Mouse (Mus musculus): Measurements from ENCODE around the gene Lmntd1.

Gene Lmntd1

DNA sequence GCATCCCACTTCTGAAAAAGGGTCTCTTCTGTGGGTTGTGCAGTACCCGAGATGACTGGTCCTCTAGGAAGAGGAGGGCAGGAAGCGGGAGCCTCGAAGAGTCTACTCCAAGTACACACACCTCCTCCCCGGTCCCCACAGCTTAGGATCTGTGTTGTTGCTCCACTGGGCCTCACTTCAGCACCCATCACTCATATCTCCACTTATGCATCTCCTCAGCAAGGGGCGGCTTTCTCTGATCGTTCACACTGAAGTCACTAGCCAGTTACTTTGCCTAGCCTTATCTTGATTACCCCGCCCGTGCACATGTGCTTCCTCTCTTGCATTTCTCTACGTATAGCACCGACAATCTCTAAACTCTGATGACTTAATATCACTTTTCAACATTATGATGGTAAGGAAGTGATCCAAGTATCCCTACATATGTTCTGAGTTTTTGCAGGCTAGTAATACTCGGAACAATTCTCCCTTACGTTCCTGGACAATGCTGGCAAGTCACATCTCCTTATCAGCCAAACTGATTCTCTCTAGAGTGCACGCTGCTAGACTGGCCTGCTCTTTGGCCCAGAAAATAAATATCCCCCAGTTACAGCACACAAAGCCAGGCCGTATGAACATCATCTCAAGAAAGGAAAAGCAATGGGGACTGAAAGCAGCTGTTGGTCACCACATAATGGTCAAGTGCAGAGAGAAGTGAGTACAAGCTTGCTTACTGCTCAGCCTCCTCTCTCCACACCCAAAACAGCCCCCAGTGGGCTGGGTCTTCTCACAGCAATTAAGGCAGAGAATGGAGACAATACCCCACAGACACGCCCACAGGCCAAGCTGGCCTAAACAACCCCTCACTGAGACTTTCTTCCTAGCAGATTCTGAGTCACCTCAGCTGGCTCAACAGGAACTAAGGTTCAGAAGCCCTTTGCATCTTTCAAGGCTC lies 56.8 kb downstream of the Lmntd1 start:
- DNase-seq (ENCODE audit: low spot score), result no peak

DNA sequence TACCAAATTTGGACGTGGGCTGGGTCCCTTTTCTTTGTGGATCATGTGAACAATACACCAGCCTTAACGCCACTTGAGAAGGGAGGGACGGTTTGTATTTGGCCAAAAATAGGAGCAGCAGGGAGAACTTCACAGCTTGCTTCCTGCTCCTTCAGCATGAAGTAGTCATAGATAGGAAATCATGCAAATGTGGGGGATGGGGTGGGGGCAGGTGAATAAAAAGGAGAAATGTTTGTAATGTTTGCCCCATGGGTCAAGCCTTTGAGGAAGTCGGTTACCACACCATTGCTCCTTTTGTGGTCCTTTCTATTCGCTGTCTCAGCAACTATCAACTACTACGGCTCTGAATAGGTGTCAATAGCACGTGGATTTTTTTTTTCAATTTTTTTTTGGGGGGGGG lies 60.9 kb downstream of the Lmntd1 start:
- no peak for DNase-seq (ENCODE audit: low spot score)

DNA sequence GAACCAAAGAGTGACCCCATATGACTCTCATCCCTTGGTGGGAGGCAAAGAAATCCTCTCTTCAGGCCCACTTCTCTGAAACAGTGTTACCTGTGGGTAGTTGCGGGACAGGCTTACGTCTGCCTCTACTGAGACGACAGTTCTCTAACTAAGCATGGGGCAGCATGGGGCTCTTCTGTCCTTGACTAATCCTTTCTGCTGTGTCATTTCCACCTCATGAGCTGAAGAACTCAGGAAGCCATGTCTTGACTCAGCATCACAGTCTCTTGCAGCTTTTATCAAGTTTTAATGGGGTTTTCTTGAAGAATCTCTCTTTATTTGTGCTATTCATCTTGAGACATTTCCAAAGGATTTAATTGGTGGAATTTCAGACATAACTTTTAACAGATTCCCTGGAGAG lies 61.3 kb downstream of the Lmntd1 start:
- no peak for DNase-seq (ENCODE audit: low spot score)

DNA sequence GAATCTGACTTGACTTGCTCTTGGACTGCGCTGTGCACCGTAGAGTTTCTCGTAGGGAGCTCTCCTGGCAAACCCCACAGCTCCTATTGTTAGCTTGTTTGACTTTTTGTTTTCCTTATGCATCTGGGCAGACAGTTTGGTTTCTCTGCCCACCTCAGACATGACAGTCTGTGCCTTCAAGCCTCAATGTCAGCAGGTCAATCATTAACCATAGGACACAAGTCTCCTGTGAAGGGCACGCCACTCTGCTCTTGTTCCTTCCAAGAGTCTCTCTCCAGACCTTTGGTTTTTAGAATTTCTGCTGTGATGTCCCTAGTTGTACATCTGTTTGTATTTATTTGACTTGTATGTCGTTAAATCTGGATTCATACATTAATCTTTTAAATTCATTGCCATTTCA lies 63.1 kb downstream of the Lmntd1 start:
- DNase-seq (ENCODE audit: low spot score), result no peak

DNA sequence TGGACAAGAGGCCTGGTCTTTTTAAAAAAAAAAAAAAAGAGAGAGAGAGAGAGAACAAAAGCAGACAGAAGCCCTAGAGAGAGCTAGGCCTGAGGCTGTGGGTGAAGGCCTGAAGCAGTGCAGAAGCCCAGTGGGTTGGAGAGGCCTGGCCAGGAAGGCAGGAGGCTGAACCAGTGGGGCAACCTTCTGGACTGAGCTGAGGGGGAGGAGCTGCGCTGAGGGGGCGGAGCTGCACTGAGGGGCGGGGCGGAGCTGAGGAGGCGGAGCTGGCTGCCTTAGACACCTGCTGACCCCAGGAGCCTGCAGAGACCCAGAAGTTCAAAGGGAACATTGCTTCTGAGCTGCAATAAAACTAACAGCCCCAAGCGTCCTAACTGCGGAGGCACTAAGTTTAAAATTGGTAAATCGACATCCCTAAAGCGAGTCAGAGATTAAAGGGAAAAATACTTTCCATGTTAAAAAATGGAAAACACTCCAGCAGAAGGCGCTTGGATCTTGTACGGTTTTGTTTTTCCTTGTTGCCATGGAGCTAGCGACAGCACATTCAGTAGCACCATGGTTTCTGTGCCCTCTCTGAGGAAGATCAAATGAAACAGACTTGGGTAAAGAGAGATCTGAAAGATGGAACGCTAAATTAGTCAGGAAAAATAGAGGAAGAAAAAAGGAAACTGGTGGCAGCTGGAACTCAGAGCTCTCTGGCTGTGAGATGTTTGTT lies 68.0 kb downstream of the Lmntd1 start:
- peak; percentile 56 for DNase-seq (ENCODE audit: low spot score)

DNA sequence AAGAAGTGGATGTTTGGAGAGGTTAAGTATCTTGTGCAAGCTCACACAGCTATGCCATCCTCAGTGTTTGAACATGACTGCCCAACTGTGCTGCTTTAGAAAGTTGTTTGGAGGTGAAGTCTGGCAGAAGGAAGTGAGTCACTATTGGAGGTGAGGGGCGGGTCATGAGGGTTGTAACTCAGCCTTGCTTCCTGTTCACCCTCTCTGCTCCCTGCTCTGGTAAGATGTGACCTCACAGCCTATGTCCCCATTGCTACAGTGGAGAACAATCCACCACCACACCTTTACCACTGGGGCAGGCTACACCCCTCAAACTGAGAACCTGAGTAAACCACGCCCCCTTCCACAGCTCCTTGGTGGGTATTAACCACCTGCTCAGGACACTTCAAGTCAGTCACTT lies 69.3 kb downstream of the Lmntd1 start:
- DNase-seq (ENCODE audit: low spot score), result no peak

DNA sequence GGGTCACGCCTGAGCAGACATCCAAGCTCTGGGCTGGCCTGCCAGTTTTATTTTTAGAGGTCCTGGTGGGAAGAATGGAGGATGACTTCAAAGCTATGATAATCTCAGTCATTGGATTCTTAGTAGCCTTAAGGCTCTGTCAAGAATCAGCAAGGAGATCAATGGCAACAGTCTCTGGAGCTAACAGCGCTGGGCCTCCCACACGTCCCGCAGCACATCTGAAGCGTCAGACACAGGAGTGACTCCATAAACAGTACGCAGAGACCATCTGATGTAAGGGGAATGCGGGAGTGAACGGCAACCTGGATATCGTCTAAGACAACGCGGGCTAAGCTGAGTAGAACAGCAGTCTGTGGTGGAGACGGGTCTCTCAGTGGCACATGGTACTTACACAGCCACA lies 69.8 kb downstream of the Lmntd1 start:
- no peak for DNase-seq (ENCODE audit: low spot score)

DNA sequence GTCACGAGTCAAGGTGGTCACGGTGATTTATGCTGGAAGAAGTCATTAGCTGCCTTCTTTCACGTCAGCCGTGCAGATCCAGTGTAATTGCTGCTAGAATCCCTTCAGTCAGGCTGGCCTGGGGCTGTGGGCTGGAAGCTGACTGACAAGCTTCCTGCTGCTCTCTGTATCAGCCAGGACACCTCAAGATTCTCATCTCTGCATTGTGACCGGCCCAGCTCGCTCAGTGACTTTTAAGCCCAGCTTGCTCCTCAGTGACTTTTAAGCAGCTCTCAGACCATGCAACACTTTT lies 74.6 kb downstream of the Lmntd1 start:
- peak; percentile 62 for DNase-seq (ENCODE audit: low spot score)

DNA sequence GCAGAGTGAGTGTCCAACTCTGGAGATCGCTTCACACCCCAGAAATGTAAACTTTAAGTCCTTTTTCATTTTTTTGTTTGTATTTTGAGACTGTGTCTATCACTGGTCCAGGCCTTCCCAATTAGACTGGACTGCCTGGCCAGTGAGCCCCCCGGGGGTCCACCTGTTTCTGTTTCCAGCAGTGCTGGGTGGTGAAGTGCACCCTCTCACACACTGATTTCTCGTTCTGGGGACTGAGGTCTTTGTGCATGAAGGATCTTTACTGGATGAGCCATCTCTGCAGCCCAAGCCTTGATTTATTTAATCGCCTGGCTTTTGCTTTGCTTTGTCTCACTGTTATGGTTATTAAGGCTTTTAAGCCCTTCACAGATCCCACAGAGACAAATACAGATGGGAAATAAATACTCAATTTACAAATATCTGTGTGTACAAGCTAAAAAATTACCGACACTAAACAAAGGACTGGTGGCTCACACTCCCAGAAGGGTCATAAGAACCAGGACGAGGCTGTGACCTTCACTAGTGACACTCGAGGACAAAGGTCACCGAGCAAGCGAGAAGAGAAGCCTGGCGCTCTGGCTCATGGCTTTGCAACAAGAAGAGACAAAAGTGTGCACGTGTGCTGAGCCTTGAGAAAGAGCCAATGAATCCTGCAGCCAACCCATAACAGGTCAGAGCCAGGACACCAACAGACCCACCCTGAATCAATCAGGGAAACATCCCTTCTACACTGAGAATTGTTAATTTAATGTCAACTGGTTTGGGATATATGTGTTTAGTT lies 75.1 kb downstream of the Lmntd1 start:
- DNase-seq (ENCODE audit: low spot score), result peak; percentile 42

DNA sequence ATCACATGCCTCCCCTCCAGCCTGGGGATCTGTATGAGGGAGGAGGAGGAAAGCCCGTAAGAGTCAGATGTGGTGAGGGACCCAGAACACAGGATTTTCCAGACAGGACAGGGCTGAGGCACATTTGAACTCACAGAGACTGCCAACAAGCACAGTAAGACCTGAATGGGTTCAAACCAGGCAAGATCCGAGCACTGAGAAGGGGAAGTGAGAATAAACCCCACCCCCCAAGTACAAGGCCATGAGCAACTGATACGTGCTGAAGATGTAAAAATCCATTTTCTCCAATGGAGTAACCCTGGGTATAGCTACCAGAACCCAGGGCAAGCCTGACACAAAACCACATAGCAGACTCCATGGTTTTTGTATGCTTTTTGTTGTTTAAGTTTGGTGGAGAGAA lies 83.7 kb downstream of the Lmntd1 start:
- DNase-seq (ENCODE audit: low spot score), result no peak

DNA sequence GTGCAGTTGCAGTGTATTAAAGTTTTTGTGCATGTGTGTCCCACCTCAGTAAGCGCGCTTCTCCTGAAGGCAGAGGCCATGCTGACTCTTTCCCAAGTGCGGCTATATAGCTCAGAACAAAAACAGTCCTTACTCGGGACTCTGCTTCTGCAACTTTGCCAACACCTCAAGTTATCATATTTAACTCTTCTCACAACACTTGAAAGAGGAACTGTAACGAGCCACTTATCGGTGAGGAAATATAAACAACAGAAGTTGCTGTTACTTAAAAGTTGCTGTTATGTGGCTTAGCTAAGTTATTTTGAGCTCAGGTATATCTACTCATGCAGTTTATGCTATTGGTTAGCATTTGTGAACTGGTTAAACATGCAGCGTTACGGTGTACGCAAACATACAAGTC lies 90.8 kb downstream of the Lmntd1 start:
- no peak for DNase-seq (ENCODE audit: low spot score)

DNA sequence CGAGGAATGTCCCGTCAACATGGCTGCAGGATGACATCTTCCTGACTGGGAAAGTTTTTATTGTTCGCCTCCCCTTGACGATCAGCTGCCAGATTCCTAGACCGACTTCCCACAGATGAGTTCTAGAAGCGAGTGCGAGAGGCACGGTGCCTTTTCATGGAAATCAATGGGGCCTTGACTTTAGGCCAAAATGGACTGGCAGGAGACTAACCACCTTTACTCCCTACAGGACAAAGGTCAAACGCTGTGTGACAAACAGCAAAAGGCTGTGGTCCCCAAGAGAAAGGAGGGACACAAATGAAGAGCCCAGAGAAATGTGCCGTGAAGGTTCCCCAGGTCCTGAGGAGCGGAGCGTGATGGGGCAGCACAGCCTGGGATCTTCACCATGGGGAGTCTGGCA lies 91.5 kb downstream of the Lmntd1 start:
- no peak for DNase-seq (ENCODE audit: low spot score)

DNA sequence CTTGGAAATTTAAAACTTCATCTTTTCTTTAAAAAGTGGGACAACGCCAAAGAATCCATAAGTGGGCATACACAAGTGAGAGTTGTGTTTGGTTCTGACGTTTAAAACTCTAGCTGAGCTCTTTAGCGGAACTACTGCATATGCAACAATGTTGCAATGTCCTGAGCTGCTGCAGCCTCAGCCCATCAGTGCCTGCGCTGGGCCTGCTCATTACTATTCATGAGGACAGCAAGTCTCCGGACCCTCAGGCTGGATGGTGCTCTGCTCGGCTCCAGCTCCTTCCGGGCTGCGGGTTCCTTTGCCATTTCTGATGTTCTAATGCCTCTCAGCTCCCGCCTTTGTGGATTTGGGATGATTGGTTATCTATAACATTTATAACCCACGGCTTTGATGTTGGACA lies 97.1 kb downstream of the Lmntd1 start:
- peak; percentile 49 for DNase-seq (ENCODE audit: low spot score)

DNA sequence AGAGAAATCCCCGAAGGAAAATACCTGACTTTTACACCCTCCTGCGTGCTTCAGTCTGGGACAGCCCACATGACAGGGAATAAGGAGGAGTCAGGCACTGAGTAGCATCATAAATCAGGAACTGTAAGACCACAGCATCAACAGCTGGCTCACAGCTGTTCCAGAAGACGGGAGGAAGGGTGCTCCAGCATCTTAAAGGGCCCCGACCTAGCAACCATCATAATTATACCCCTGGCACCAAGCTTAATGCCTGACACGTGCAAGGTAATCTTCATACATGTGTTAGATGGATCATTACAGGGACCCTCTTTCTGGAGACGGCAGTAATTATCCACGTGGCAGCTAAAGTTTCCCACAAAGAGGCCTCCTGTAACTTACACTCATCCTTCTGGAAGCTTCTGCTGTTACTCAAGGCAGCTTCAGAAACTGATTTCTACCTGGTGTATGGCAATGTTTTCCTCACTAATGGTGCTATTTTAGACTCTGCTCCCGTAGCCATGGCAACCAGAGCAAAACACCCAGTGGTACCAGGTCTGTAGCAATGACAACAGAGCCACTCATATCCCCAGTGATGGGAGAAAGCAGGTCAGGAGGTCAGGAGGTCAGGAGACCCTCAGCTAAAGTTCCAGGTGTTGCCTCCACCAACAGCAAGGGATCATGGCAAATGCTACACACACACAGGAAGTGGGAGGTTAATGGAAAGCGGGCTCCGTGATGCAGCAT lies 98.1 kb downstream of the Lmntd1 start:
- peak; percentile 71 for DNase-seq (ENCODE audit: low spot score)

DNA sequence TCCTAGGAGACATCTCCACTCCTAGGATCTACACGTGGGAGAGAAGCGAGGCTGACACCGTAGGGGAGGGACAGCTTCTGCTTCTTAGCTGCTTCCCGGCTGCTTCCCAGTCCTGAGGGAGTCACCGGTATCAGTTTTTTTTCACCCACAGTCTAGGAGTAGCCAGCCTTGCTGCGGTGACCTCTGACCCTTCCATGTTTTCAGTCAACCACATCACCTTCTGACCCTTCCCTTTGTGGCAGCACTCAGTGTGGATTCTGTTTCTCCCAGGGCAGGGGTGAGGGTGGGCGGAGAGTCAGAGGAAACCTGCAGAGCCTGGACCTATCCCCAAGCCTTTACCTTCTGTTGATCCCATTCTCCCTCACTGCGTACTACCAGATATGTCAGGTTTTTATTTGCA lies 102.9 kb downstream of the Lmntd1 start:
- peak; percentile 79 for DNase-seq (ENCODE audit: low spot score)

DNA sequence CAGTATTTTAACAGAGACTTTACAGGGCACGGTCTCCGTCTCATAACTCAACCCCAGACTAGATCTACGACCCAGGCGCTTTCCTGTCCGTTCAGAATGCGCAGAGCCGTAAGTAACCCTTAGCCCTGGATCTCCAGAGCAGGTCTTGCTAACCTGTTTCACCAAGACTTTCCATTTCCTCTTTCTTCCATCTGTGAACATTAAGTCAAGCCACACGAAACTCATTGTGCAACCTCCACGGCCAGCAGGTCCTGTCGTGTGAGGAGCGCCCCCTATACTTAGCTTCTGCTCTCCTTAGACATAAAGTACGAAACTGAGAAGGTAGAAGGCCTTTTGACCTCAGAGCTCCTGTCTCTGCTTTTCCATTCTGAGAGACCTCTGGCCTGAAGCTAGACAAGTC lies 105.3 kb downstream of the Lmntd1 start:
- no peak for DNase-seq (ENCODE audit: low spot score)

DNA sequence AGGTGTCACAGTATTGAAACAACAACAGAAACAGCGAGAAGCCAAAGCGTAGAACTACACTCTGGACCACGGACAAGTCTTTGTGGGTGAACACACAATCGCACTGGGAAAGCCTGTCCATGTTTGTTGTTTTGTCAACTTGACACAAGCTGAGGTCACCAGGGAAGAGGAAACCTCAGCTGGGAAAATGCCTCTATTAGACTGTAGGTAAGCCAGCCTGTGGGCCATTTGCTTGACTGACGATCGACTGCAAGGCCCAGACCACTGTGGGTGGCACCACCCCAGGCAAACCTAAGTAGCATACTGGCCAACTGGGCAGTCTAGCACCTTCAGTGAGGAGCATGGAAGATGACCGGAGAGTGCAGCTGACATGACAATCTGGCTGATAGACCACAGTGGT lies 112.4 kb downstream of the Lmntd1 start:
- DNase-seq (ENCODE audit: low spot score), result no peak

DNA sequence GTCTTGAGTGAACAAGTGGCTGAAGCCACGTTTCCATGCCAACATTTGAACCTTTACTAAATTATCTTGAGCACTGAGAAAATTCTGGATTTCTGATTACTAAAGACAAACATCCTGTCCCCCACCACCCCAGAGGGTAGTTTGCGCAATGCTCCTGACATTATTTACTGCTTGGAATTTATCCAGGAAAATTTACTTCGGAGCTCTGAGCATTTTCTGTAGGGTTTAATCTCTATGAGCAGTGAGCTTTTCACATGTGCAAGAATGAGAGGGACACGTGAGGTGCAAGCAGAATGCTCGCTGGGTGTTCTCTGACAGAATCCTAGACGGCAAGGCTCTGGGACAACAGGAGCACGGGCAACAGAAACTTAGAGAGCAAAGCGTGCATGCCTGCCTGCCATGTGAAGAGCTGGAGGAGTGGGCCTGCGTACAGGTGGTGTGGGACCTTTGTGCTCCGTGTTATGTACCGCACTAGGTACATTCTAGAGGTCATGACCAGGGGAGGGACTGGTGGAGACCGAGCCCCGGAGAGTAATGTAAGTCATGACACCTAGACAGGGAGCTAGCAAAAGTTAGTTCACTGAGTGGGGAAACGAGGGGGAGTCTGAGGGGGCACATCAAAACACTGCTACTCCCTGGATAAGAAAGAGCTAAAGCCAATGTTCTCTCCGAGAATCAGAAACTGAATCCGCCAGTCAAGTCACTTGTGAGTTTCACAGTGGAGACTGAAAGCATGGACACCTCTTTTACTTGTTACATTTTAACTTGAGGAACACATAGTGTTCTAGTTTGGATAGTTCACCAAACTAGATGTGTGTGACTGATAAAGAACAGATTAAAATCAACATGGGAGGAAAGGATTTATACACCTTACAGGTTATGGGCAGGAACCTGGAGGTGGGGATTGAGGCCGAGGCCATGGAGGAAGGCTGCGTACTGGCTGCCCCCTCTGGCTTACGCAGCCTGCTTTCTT lies 114.3 kb downstream of the Lmntd1 start:
- no peak for DNase-seq (ENCODE audit: low spot score)

DNA sequence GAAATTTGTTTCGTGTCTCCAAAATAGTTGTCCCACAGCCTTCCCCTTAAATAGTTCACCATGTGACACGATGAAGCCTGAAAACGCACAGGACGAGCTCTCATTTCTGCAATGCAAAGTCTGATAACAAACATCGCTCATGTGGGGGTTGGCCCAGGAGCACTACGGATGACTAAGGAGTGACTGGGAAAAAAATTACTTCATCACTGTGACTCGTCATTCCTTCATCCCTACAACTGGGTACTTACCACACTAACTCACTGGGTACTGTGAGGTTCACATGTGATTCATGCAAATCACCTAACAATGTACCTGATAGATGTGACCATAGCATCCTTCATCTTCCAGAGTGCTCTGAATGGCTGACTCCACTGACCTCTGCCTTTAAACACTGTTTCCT lies 118.4 kb downstream of the Lmntd1 start:
- no peak for DNase-seq (ENCODE audit: low spot score)

DNA sequence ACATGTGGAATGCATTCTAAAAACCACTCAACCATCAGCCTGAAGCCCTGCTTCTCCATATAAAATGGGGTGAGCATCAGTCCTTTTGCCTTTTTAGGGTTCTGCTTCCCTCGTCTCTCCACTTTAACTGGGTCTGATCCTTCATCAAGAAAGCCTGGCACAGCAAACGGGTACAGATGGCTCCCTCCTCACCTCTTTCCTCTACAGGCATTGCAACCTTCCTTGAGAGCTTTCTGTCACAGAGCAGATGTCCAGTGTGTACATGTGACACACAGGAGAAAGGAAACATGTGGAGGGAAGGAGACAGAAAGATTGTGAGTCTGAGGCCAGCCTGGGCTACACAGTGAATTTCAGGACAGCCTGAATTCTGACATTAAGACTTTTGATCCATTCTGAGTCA lies 125.9 kb downstream of the Lmntd1 start:
- no peak for DNase-seq (ENCODE audit: low spot score)

DNA sequence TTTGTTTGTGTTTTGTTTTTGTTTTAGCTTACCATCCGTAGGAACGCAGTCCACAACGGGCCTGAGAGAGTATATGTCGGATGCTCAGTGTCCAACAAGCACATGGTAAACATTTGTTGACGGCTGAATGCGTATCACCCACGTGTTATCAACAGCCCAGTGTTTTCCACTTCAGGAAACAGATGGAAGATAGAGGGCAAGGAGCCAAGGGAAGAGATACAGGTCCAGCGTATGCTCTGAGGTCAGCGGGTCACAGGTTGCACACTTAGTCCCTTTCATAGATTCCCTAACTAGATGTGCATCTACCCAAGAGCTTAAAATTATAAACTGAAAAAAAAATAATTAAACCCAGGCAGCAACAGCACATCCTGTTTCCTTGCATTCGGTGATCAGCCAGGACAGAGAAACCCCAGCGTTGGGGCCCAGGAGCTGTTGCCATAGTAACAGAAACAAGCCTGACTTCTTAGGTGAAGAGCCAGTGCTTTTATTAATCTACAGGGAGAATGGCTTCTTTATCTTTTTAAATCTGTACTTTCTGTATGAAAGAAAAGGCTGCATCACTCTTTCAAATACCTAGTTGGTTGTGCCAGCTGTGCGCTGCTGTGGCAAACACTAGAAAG lies 128.0 kb downstream of the Lmntd1 start:
- DNase-seq (ENCODE audit: low spot score), result no peak
